Mouse (Mus musculus) small intestine, adult 2 months (tissue): ENCODE data around the gene Pradc1. TPM values are rescaled to one million over a fixed set of nuclear protein-coding genes. Genes with fewer than 3 reads are reported as not detected.

Source experiments
- H3K27ac ChIP-seq: fragments of 200-500 bp; 2 replicates; pipeline ENCODE4 v1.5.1; 2012; ENCODE audit warnings: low read depth, low read length, control low read depth, inconsistent platforms; ENCODE audit not compliant: insufficient read depth
- H3K27me3 ChIP-seq: fragments of 200-500 bp; 2 replicates; pipeline ENCODE4 v1.6.1; 2012; ENCODE audit warnings: mild to moderate bottlenecking, moderate library complexity, low read length, inconsistent platforms; ENCODE audit not compliant: control insufficient read depth, insufficient read depth
- H3K36me3 ChIP-seq: fragments of 200-500 bp; 2 replicates; pipeline ENCODE4 v1.6.1; 2012; ENCODE audit warnings: mild to moderate bottlenecking, low read length, control low read depth, inconsistent platforms; ENCODE audit not compliant: control insufficient read depth, insufficient read depth
- H3K4me1 ChIP-seq: fragments of 200-500 bp; 2 replicates; pipeline ENCODE4 v1.6.1; 2012; ENCODE audit warnings: low read length, inconsistent platforms, mixed read lengths; ENCODE audit not compliant: control insufficient read depth, insufficient read depth, insufficient read length
- H3K4me3 ChIP-seq: fragments of 200-500 bp; 2 replicates; pipeline ENCODE4 v1.5.1; 2012; ENCODE audit warnings: low read depth, mild to moderate bottlenecking, control low read depth, inconsistent platforms, low read length, moderate library complexity
- CTCF ChIP-seq: fragments of 200-500 bp; IDR thresholded peaks from 2 replicates; pipeline ENCODE4 v1.5.1; 2012; ENCODE audit warnings: low read depth, mild to moderate bottlenecking, control low read depth, inconsistent platforms, low read length, moderate library complexity, mixed read lengths; ENCODE audit not compliant: insufficient replicate concordance, insufficient read length; ENCODE audit errors: extremely low read depth
- POLR2A ChIP-seq: fragments of 200-500 bp; IDR thresholded peaks from 2 replicates; pipeline ENCODE4 v1.6.1; 2012; ENCODE audit warnings: low read depth, mild to moderate bottlenecking, control low read depth, inconsistent platforms, low read length, moderate library complexity
- WGBS: fragments of 180-500 bp; shearing (Covaris S2); methylation state at CpG from one replicate; pipeline ENCODE4 v1.1.7; 2018; 5-methylcytosine and 5-hydroxymethylcytosine counted together
- polyA plus RNA-seq: library from polyadenylated mRNA; depleted of rRNA; stranded (reverse); fragments of >200 nt; gene quantifications from 2 replicates; pipeline ENCODE4 v1.2.3, GENCODE M21; 2012; rRNA removed

Pradc1 gene
- polyA plus RNA-seq, 1 experiment: 15.9 TPM

DNA sequence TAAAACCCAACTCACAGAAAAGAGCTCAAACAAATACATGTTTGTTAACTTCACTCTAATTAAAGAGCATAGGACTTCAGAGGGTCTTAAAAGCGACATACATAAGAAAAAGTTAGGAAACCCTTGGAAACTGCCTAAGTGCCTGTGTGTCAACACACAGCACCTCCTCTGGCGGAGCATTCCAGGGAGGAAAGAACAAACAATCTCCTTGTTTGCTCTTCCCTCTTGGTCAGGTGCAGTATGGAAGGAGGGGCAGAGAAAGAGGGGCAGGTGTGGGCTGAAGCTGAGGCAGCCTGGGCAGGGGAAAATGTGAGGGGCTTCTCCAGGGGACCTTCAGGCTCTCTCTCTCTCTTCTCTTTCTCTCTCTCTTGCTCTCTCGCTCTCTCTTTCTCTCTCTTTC is 35.9 kb downstream of the Pradc1 start:
- Histone ChIP-seq H3K4me1 (no peaks in the 10 kb centered on the region), H3K4me3 (no peak overlapping the region), H3K27ac (no peak overlapping the region), H3K36me3 (no peaks in the 10 kb centered on the region), H3K27me3 (no peaks in the 10 kb centered on the region)
- WGBS: 18% methylated on average over 3 of the region's 3 CpGs
- TF ChIP-seq CTCF (no peak), POLR2A (no peak)

GRCm38 (mm10) chr6:85410771-85411273 is 40.9 kb downstream of the Pradc1 start:
- no peaks in the 10 kb centered on the region for H3K4me1 ChIP-seq
- TF ChIP-seq CTCF: peak; percentile 69; the same call in 1 of the 2 replicates
- no peak for TF ChIP-seq POLR2A
- WGBS: 14% methylated on average over 13 of the region's 13 CpGs
- no peak overlapping the region for H3K27ac ChIP-seq
- peaks cover 13% of the 10 kb centered on the region for H3K27me3 ChIP-seq
- H3K36me3 ChIP-seq: no peaks in the 10 kb centered on the region
- H3K4me3 ChIP-seq: no peak overlapping the region

DNA sequence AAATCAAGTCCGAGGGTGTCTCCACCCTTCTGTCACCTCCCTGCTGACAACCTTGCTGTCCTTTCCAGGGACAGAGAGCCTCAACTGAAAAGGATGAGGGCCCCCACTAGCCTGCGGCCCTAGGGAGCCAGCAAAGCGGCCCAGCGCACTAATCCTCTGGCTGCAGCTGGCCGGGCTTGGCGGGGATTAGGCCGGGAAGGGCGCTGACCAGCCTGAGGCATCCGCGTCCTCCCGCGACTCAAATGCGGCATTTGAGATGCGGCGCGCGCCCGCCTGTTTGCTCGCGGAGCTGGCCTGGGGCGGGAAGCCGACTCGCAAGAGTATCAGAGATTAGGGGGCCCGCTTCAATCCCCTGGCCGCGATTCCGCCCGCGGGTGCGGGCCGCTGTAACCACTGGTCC is 42.8 kb downstream of the Pradc1 start:
- 10% methylated on average over 31 of the region's 31 CpGs for WGBS
- Histone ChIP-seq H3K36me3 (no peaks in the 10 kb centered on the region), H3K27me3 (peaks cover 13% of the 10 kb centered on the region), H3K27ac (no peak overlapping the region), H3K4me3 (no peak overlapping the region), H3K4me1 (no peaks in the 10 kb centered on the region)
- TF ChIP-seq POLR2A: no peak
- no peak for TF ChIP-seq CTCF

DNA sequence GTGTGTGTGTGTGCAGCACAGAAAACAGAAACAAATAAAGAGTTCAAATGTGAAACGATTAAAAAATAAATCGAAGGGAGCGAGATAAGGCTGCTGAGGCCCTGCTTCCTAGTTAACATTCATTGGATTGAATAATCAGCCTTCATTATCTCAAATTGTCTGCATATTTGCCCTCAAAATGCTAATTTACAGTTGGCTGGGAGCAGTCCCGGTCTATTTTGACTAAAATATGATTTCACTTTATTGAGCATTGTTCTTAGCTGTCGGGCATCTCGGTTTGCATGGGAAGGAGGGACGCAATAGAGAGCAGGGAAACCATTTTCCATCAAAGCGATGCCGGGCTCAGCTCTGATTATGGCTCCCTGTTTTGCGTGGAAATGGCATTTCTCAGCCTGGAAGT is 48.7 kb downstream of the Pradc1 start:
- Histone ChIP-seq H3K27me3 (no peaks in the 10 kb centered on the region), H3K36me3 (no peaks in the 10 kb centered on the region), H3K4me3 (no peak overlapping the region), H3K4me1 (no peaks in the 10 kb centered on the region), H3K27ac (no peak overlapping the region)
- 70% methylated on average over 10 of the region's 10 CpGs for WGBS
- TF ChIP-seq CTCF (no peak), POLR2A (no peak)

- WGBS: 49% methylated on average over 2 of the region's 2 CpGs
- Histone ChIP-seq H3K27me3 (no peaks in the 10 kb centered on the region), H3K36me3 (no peaks in the 10 kb centered on the region), H3K4me1 (no peaks in the 10 kb centered on the region), H3K4me3 (no peak overlapping the region), H3K27ac (no peak overlapping the region)
- TF ChIP-seq POLR2A (no peak), CTCF (no peak)
Observed at GRCm38 (mm10) chr6:85402613-85403012, 49.2 kb downstream of the Pradc1 start.

GRCm38 (mm10) chr6:85399715-85400114 is 52.1 kb downstream of the Pradc1 start:
- Histone ChIP-seq H3K27me3 (no peaks in the 10 kb centered on the region), H3K4me1 (no peaks in the 10 kb centered on the region), H3K36me3 (no peaks in the 10 kb centered on the region), H3K27ac (no peak overlapping the region), H3K4me3 (no peak overlapping the region)
- TF ChIP-seq POLR2A (no peak), CTCF (no peak)
- WGBS: 34% methylated on average over 5 of the region's 5 CpGs

GRCm38 (mm10) chr6:85397165-85397564 is 54.6 kb downstream of the Pradc1 start:
- WGBS: 14% methylated on average over 1 of the region's 1 CpGs

More at GRCm38 (mm10) chr6:85397165-85397564, 54.6 kb downstream of the Pradc1 start:
- Histone ChIP-seq H3K27me3 (no peaks in the 10 kb centered on the region), H3K27ac (no peak overlapping the region), H3K36me3 (no peaks in the 10 kb centered on the region), H3K4me3 (no peak overlapping the region), H3K4me1 (no peaks in the 10 kb centered on the region)
- TF ChIP-seq CTCF: peak; percentile 64; the same call in 1 of the 2 replicates
- no peak for TF ChIP-seq POLR2A

Other genes starting within 250 kb of the Pradc1 start
- 0.63 and 1.0 TPM in 2 replicates for gene Sfxn5, start 118.5 kb downstream of the Pradc1 start, polyA plus RNA-seq
- 3.0 and 3.8 TPM in 2 replicates for gene Rab11fip5, start 77.3 kb downstream of the Pradc1 start, polyA plus RNA-seq
- not detected in 2 replicates for gene Noto, start 28.1 kb downstream of the Pradc1 start, polyA plus RNA-seq
- 6.8 and 9.5 TPM in 2 replicates for gene Smyd5, start 20.0 kb downstream of the Pradc1 start, polyA plus RNA-seq
- gene Cct7, start 456 bp downstream of the Pradc1 start, polyA plus RNA-seq: 39.1 and 69.7 TPM in 2 replicates
- 0.19 and 0.22 TPM in 2 replicates for gene Fbxo41, start 51.0 kb upstream of the Pradc1 start, polyA plus RNA-seq
- gene Egr4, start 61.6 kb upstream of the Pradc1 start, polyA plus RNA-seq: not detected in 2 replicates
- gene Alms1, start 135.6 kb upstream of the Pradc1 start, polyA plus RNA-seq: 0.10 and 0.22 TPM in 2 replicates